Mouse (Mus musculus) left cerebral cortex, postnatal 14 days (tissue): ENCODE data around the gene Acap3. TPM values are rescaled to one million over a fixed set of nuclear protein-coding genes. Genes with fewer than 3 reads are reported as not detected.

Experiments used
- DNase-seq, 2 experiments: peaks; one replicate each; pipeline ENCODE4 v3.0.0; 2021 to 2022; ENCODE audit warnings: low spot score in 2 of 2, mixed read lengths in 1 of 2
- intact Hi-C: fragments of 180-260 bp; cut with DNase I; formaldehyde crosslinking; loops from one replicate; pipeline ENCODE4 v1.15.1; 2025
- long read RNA-seq, 2 experiments: library from polyadenylated mRNA; stranded (forward); transcript quantifications; one replicate each; pipeline ENCODE4 v2.0.0; 2021
- total RNA-seq, 2 experiments: library from RNA; stranded (reverse); gene quantifications; 2 replicates each; pipeline ENCODE4 v1.2.3; 2021

Gene Acap3
- total RNA-seq, result 100 to 1,000 TPM; 139 TPM
- long read RNA-seq, experiment 1, full-length matches to known transcripts, result 3 of 216 reads
- long read RNA-seq, experiment 1, partial matches to known transcripts, result 29 of 216 reads
- long read RNA-seq, experiment 1, other reads (novel, unspliced or antisense), result 184 of 216 reads
- long read RNA-seq, experiment 2, full-length matches to known transcripts, result 5 of 179 reads
- long read RNA-seq, experiment 2, partial matches to known transcripts, result 19 of 179 reads
- long read RNA-seq, experiment 2, other reads (novel, unspliced or antisense), result 155 of 179 reads

DNA sequence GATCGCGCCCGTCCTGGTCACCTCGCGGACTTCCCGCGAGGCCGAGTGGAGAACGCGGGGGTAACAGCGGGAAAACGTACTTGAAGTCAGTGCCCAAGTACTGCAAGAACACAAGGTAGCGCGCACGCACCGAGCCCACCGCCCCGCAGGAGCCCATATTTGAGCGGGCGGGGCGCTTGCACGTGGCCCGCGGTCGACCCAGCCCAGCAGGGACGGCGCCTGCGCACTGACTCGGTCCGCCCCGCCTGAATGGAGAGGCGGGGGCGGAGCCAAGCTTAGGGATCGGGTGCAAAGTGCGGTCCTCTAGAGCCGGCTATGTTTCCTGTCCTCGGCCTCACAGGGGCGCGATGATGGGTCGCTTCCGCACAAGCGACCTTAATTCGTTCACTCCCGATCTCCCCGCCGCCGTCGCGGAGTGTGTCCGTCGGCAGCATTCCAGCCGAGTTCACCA is at the start of gene Acap3, which contains the start of gene Pusl1:
Gene Acap3, plus strand, starts transcription at position 272 of the 451 bp plus-strand sequence.
Gene Pusl1, minus strand, starts transcription at position 231 of the 451 bp plus-strand sequence.
- intact Hi-C loops, result loop anchor here (2.0 kb wide), 1 partner anchor 51 kb away; the partner anchor contains the start of gene Ube2j2
- peak; percentile 98 for DNase-seq

DNA sequence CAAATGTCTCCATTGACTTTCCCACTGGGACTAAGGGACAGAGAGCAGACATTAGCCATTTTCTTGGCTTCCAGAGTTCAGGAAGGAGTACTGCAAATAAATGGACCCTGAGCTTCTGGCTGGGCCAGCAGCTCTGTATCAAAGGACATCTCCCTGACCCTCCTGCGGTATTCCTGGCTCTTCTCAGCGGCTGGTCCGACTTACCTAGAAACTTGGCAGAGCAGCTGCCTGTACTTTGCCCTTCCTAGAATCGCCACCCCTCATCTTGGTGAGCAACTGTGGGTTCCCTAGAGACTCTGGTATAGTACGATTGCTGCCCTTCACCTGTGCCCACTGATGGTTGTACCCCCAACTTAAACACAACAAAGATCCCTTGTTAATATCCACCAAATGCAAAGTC is 48.4 kb upstream of the Acap3 start:
- intact Hi-C loops, result no loop called here
- DNase-seq, result no peak

DNA sequence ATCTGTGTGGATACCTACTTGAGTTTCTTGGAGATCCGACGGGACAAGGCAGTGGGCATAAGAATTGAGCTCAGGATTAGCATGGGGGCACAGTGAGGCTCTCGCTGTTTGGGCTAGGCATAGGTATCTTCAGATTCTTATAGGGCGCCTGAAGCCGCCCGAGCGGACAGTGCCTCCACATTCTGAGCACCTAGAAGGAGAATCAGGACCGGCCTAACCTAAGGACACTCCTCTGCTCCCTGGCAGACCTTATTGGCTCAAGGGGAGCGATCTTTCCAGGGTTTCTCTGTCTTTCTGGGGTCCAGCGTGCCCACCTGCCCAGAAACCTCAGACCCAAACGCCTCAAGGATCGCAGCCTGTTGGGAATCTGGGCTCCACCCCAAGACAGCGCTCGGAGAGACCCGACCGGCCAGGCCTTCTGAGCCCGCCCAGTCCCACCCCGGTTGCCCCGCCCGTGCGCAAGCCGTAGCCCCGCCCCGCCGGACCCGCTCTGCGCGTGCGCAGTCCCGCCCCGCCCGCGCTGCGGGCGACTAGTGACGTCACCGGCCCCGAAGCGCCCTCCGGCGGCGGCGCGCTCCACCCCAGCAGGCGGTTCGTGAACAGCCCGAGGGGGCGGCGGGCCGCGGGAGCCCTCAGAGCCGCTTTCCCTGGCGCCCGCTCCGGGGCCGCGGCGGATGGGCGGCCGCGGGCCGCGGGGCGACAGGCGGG is 44.6 kb upstream of the Acap3 start, which contains the start of gene Dvl1:
Gene Dvl1, plus strand, starts transcription at position 532 of the 708 bp plus-strand sequence.
- peak; percentile 90 to 96 for DNase-seq
- intact Hi-C loops, result no loop called here

DNA sequence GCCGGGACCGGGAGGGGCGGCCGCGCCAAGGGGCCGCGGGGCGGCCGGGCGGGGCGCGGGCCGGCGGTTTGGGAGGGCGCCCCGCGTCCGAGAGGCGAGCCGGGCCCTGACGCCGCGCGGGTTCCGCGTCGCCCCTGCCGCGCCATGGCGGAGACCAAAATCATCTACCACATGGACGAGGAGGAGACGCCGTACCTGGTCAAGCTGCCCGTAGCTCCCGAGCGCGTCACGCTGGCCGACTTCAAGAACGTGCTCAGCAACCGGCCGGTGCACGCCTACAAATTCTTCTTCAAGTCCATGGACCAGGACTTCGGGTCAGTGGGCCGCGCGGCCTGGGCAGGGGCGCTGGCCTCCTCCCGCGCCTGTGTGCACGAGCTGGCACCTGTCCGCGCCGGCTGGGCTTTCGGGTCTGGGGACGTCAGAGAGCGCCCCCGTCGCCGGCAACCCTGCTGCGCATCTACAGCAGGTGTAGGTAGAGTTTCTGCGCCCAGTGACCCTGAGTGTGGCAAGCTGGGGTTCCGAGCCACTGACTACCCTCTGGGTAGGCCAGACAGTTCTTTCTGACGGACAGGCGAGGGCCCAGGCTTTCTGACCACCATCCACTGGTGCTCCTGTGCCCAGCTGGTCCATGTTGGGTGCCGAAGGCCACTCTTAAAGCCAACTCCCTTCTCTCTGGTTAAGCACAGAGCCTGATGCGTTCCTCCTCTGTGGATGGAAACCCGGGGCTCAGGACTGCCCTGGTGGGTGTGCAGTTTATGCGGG is 43.9 kb upstream of the Acap3 start:
- intact Hi-C loops, result no loop called here

DNA sequence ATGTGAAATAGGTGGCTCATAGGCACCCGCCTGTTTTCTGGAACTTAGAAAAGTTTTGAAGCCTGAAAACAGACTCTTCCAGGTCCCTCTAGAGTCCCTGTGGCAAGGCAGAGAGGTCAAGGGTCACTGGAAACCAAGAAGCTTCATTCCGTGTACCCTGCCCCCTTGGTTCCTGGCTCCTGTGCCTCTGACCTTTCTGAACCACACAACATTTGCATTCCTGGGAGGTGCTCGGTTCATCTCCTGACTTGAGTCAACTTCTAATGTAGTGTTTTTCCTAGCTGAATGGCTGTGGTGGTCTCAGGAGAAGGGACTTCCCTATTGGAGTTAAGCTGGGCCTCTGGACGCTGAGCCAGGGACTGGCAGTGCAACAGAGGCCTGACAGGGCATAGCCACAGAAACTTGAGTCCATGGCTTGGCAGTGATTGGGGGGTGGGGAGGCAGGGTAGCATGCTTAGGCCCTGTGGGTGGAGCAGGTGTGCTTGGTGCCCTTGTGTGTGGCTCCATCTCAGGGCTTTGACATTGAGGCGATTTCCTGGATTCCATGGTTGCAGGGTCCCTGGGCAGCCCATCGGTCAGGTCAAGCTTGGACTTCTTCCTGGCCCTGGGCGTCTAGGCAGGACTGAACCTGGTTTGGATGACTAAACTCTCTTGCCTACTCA is 43.1 kb upstream of the Acap3 start:
- intact Hi-C loops, result no loop called here

More for the DNA sequence above, 43.9 kb upstream of the Acap3 start:
- DNase-seq, result no peak

DNA sequence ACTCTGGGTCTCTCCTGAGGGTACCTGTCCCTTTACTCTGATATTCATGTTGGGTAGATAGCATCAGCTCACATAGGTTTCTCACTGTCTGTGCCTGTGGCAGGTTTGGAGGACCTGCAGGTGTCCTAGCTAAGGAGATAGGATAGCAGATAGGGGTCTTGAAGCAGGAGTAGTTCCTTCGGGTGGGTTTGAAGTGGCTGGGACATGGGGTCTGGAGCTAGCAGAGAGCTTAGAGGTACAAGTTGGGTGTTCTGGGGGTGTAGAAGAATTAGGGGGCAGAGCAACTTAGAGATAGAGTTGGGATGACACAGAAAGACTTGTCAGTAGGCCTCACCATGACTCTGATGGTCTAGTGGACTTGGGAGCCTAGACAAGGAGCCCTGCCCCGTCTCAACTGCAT is 42.2 kb upstream of the Acap3 start:
- intact Hi-C loops, result no loop called here
- no peak for DNase-seq

More for the DNA sequence above, 43.1 kb upstream of the Acap3 start:
- DNase-seq, result no peak

DNA sequence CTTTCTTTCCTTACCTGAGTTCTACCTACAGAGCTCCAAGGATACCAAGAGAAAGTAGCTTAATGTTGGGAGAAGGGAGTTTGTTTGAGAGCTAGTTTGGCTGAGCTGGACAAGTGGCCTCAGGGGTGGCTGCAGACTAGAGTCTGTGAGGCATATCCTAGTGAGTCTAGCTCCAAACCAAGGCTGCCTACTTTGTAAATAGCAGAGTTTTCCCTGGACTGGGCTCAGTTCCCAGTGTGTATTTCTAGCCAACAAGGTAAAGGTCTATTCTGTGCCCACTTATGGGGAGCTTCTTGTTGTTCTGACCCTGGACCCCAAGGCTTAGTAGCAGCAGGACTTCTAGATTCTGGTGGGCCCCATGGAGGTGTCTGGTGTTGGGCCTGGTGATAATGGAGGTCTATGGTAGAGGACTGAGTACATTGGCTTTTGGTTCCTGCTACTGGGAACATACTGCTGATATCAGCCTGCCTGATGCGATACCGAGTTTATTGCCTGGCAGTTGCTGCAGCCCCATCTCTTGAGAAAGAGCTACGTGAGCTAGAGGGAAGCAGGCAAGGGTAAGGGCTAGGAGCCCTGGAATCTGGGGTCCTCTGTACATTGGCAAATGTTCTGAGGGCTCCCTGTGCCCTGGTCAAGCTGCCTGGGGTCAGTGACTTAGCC is 41.7 kb upstream of the Acap3 start:
- DNase-seq, result no peak
- intact Hi-C loops, result no loop called here

DNA sequence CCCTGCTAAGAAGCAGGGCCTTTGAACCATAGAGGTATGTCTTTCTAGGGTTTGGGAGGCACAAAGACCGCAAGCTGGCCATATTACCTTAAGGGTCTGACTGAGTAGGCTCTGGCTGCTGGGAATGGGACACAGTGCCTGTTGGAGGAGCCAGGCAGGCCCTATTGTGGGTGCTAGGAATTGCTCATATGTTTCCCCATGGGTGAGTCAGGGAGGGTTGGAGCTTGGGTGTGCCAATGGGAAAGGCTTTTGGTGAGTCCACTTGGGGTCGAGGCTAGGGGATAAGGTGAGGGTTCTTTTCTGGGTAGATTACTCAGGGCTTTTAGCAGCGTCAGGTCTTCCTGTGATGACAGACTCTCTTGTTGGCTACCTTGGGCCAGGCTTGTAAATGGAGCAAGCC is 40.3 kb upstream of the Acap3 start:
- DNase-seq, result no peak
- intact Hi-C loops, result no loop called here

DNA sequence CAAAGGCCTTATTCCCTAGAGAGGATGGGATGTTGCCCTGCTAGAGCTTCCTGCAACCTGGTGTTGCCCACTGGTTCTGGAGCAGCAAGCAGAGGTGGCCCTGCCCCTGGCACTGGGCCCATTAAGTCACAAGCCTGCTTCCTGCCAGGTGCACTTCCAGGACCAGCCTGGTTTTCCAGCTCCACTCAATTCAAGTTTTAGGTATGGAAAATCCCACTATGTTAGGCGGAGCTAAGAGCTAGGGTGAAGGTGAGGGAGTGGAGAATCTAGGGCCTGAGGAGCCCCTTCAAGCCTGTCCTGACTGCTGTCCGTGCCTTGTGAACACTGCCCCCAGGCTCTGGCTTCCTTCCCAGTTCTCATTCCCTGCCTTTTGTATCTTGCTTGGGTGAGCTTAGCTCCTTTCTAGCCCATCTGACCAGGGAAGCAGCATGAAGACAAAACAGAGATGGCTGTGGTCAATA is 39.6 kb upstream of the Acap3 start:
- intact Hi-C loops, result no loop called here
- DNase-seq, result no peak

DNA sequence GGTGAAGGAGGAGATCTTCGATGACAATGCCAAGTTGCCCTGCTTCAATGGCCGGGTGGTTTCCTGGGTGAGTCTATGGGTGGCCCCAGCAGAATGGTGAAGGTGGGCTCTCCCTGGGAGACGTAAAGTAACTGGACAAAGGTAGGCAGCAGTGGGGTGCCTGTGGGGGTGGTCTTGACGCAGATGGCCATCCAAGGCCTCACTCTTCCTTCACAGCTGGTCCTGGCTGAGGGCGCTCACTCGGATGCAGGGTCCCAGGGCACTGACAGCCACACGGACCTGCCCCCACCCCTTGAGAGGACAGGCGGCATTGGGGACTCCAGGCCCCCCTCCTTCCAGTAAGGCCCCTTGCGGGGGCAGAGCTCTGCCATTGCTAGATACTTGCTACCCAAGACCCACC is 38.2 kb upstream of the Acap3 start:
- no peak for DNase-seq
- intact Hi-C loops, result no loop called here

DNA sequence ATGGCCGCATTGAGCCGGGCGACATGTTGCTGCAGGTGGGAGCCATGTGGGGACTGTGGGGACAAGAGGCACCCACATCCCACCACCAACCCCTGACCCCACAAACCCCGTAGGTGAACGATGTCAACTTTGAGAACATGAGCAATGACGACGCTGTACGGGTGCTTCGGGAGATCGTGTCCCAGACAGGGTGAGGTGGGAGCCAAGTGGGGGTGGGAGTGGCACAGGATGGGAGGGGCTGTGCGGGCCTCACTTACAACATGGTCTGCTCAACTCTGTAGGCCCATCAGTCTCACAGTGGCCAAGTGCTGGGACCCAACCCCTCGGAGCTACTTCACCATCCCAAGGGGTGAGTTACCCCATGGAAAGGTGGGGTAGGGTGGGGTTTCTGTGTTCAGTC is 36.6 kb upstream of the Acap3 start:
- no peak for DNase-seq
- intact Hi-C loops, result no loop called here

DNA sequence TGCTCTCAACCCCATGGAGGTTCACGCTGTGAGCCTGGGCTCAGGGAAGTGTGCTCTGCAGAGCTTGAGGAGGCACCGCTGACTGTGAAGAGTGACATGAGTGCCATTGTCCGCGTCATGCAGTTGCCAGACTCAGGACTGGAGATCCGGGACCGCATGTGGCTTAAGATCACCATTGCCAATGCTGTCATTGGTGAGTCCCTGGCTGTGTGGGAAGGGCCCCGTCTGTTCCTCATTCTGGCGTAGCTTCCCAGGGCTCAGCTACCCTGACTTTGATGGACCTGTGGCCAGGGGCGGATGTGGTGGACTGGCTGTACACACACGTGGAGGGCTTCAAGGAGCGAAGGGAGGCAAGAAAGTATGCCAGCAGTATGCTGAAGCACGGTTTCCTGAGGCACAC is 35.6 kb upstream of the Acap3 start:
- no peak for DNase-seq
- intact Hi-C loops, result no loop called here

DNA sequence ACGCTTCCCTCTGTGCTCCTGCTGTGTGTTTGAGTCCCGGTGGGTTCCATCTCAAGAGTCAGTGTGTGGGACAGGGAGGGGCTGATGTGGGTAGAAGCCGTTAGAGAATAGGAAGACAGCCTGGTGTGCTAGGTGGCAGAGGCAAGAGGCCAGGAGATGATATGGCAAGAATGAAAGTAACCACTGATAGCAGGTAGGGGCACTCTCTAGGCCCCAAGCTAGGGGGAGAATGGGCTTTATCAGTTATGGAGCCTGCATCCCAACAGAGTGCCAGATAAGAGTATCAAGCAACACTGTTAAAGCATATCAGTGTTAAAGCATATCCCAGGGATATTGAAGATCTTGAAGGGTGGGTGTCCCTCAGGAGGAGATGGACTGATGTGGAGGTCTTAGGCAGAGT is 34.7 kb upstream of the Acap3 start:
- DNase-seq, result no peak
- intact Hi-C loops, result no loop called here

DNA sequence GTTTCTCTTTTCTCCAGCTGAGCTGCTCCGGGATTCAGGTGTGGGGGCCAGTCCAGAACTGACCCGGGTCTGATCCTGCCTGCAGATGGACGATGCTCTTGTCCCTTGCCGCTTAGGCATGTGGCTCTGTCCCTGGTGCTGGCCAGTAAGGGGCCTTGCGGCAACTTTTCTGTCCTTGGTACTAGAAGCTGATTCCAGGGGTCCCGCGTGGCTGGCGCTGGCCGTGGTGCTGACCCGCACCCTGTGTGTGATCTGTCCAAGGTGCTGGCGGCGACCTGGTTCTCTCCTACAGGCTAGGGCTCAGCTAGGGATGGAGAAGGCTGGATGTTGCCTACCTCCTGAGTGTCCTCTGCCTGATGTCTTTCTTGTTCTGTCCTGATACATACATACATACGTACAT is 32.3 kb upstream of the Acap3 start:
- no peak for DNase-seq
- intact Hi-C loops, result no loop called here

DNA sequence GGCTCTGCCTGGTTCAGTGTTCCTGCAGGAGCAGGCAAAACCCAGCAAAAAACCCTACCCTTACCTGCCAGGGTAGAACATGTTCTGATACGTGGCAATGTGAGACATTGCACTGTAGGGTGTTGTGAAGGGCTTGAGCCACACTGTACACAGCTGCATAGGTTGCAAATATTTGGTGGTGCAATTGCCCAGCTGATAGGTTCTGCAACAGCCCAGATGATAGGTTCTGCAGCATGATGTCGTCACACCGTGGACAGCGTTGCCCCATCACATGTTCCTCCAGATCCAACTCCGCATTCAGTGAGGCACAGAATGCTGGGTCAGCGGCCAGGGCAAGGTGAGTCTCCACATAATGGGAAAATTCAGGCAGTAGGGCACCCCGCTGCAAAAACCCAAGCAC is 29.8 kb upstream of the Acap3 start:
- intact Hi-C loops, result no loop called here
- no peak for DNase-seq

DNA sequence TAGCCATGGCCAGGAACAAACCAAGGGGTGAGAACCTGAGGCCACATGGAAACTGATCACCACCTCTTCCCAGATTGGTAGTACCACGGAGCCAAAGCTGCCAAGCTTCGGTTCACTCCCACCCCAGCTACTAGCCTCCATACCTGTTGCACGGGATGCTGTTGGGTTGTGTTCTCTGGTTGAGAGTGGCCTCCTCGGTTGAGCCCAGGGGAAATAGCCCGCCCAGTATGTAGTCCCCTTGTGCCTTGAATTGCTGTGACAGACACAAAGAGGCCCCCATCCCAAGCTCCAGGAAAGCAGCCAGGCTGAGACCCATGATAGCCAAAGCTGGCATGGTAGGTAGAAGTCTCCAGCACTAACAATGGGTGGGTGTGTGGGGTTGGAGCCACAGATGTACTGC is 28.6 kb upstream of the Acap3 start, which contains the start of gene Tas1r3:
Gene Tas1r3, minus strand, starts transcription at position 362 of the 400 bp plus-strand sequence.
- DNase-seq, result no peak
- intact Hi-C loops, result no loop called here

DNA sequence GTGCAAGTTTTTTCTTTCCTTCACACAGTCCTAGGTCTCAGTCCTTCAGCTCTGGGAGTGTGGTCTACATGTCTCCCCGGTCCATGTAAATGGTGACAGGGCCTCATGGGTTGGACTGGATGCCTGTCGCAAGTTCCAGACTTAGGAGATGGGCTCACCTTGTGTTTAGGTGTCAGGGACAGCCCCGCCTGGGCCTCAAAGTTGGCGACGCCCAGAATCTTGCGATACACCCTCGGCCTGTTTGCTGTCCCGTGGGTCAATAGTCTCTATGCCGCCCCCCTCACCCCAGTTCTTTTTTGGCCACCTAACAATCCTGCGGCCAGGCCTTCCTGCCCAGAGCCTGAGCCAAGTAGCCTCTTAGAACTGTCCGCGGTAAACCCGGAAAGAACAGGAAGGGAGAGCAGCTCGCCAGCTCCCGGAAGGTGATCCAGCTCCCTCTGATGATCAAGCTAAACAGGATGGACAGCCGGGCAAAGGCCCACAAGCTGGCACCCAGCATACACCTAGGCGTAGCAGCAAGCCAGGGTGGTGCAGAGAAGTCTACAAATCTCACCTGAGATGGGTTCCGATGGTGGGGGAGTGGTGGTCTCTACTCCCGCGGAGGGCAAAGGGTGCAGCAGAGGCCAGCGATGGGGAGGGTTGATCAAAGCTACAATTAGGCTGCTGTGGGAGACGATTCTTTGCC is 22.9 kb upstream of the Acap3 start:
- DNase-seq, result no peak
- intact Hi-C loops, result no loop called here

DNA sequence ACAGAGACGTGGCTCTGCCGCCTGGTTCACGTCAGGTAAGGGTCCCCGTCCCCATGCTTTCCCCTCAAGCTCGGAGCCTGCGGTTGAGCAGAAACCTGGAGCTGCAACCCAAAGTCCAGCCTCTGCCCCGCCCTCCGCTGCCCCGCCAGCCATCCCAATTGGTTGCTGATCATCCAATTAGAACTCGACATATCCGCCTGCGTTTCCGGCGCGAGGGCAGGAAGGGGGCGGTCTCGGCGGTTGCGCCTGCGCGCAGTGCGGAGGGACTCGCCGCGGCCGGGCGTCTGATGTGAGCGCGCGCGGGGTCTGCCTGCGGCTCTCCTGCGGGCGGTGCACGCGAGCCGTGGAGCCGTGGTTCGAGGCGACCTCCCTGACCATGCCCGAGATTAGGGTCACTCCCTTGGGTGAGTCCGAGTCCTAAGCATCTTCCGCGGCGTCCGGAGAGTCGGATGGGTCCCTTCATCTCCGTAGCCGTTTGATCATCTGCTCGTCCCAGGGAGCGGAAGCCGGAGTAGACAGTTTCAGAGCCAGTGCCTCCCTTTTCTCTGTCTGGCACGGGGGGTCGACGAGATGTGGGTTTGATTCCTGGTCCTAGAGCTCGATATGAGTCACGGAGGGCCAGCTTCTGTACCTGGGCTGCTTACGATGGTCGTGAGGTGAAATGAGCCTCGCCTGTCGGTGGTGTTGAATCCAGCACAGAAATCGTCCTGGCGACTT is 22.1 kb upstream of the Acap3 start, which contains the start of the genes Cptp and Ints11:
Gene Cptp, minus strand, starts transcription at position 124 of the 717 bp plus-strand sequence.
Gene Ints11, plus strand, starts transcription at position 230 of the 717 bp plus-strand sequence.
- peak; percentile 97 for DNase-seq
- intact Hi-C loops, result no loop called here
